Mouse (Mus musculus) lung, postnatal 0 days (tissue): ENCODE data around the gene Dnaaf3. TPM values are rescaled to one million over a fixed set of nuclear protein-coding genes. Genes with fewer than 3 reads are reported as not detected.

Source experiments
- ATAC-seq: fragments of 200-750 bp; cut with Nextera tagmentation; 2 replicates; pipeline ENCODE4 v1.8.0; 2017; ENCODE audit warnings: moderate library complexity
- DNase-seq: peaks from one replicate; pipeline ENCODE4 v3.0.0-alpha.2; 2016; ENCODE audit warnings: low spot score
- H3K27ac ChIP-seq: fragments of 300-500 bp; sonication (generic); 2 replicates; pipeline ENCODE4 v1.5.1; 2014; ENCODE audit warnings: antibody characterized with exemption, mild to moderate bottlenecking, low read length, mixed read lengths
- H3K27me3 ChIP-seq: fragments of 300-500 bp; sonication (generic); replicated peaks from 2 replicates; pipeline ENCODE4 v1.6.1; 2014; ENCODE audit warnings: low read length, mixed read lengths; ENCODE audit not compliant: insufficient read depth
- H3K36me3 ChIP-seq: fragments of 300-500 bp; sonication (generic); 2 replicates; pipeline ENCODE4 v1.6.1; 2014; ENCODE audit warnings: low read length, mixed read lengths; ENCODE audit not compliant: insufficient read depth
- H3K4me1 ChIP-seq: fragments of 300-500 bp; sonication (generic); 2 replicates; pipeline ENCODE4 v1.6.1; 2014; ENCODE audit warnings: antibody characterized with exemption, low read depth, low read length, mixed read lengths; ENCODE audit not compliant: insufficient read depth
- H3K4me2 ChIP-seq: fragments of 300-500 bp; sonication (generic); replicated peaks from 2 replicates; pipeline ENCODE4 v1.6.1; 2014; ENCODE audit warnings: low read depth, mild to moderate bottlenecking, low read length, moderate library complexity, mixed read lengths
- H3K4me3 ChIP-seq: fragments of 300-500 bp; sonication (generic); 2 replicates; pipeline ENCODE4 v1.5.1; 2014; ENCODE audit warnings: low read depth, low read length
- H3K9ac ChIP-seq: fragments of 300-500 bp; sonication (generic); replicated peaks from 2 replicates; pipeline ENCODE4 v1.6.1; 2014; ENCODE audit warnings: low read depth, mild to moderate bottlenecking
- H3K9me3 ChIP-seq: fragments of 300-500 bp; sonication (generic); 2 replicates; pipeline ENCODE4 v1.6.1; 2016; ENCODE audit warnings: low read length, mixed read lengths
- CTCF ChIP-seq: IDR thresholded peaks from 2 replicates; pipeline ENCODE4 v1.5.1; 2016; ENCODE audit warnings: antibody characterized with exemption, mild to moderate bottlenecking
- EP300 ChIP-seq: IDR thresholded peaks from 2 replicates; pipeline ENCODE4 v1.6.1; 2016; ENCODE audit warnings: antibody characterized with exemption, mild to moderate bottlenecking, control low read depth
- WGBS: fragments of 180-500 bp; shearing (Covaris S2); extraction: QIAGEN DNeasy Blood & Tissue Kit; methylation state at CpG from one replicate; pipeline ENCODE4 v1.1.7; 2014; 5-methylcytosine and 5-hydroxymethylcytosine counted together
- polyA plus RNA-seq: library from polyadenylated mRNA; unstranded; fragments of >200 nt; fragmentation: Nextera tagmentation; extraction: Ambion mirVana; gene quantifications from 2 replicates; pipeline ENCODE4 v1.2.1, GENCODE M21; 2015

The Dnaaf3 gene
- polyA plus RNA-seq, 1 experiment from 2014 or later, result 3.3 TPM

DNA sequence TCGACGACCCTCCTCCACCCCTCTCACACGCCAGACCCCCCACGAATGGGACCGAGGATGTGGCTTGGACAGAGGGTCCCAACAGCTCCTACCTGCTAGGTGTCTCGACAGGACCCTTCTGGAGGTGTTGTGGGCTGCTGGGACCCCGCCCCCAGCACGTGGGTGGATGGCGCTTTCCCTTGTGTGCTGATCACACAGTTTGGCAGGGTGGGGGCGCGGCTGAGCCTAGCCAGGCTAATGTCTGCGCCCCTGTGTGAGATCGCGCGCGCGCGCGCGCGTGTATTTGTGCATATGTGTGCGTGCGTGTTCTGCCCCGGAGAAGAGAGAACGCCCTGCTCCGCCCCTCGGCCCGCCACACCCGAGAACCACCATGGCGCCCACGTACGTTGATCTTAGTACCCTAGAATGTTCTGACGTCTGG, 15.0 kb upstream of the Dnaaf3 start, which contains the start of gene Syt5:
Syt5 (minus strand) TSS at position 321 of the 421 bp plus-strand sequence.
- DNase-seq, result no peak
- H3K9me3 ChIP-seq, result no peaks in the 10 kb centered on the region
- peak; percentile 38; the same call in 1 of the 2 replicates for ATAC-seq
- peak within 1 kb of the TSS; percentile 8; the same call in 1 of the 2 replicates for H3K4me3 ChIP-seq
- H3K4me1 ChIP-seq, result peaks cover 5% of the 10 kb centered on the region; the same call in 1 of the 2 replicates
- H3K27ac ChIP-seq, result no peak within 1 kb of the TSS
- H3K9ac ChIP-seq, result no peak within 1 kb of the TSS
- WGBS, result 5% methylated on average over 30 of the region's 33 CpGs
- no peaks in the 10 kb centered on the region for H3K36me3 ChIP-seq
- TF ChIP-seq EP300 (no peak), CTCF (no peak)
- no peaks in the 10 kb centered on the region for H3K27me3 ChIP-seq
- H3K4me2 ChIP-seq, result peak within 1 kb of the TSS; percentile 59

DNA sequence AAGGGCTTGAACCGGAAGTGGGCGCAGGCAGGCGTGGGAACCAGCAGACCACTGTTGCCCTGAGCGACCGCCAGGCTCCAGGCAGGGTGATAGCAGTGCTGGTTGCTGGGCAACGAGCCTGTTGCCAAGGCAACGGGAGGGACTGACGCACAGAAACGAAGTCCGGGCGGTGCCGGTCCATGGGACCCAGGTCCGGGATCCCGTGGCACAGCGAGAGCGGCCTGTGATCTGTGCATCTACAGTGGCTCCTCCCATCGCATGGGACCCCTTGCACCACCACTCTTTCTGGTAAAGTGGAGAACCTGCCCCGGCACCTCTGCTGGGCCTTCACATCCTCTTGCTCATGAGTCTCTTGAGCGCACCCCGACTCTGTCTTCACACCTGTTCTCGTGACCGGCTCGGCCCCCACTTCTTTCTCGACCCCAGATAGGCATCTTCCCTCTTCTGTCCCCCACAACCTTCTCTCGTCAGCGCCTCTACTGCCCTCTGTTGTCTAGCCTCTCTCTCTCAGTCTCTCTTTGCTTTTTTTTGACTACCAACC, 14.4 kb upstream of the Dnaaf3 start:
- no peaks in the 10 kb centered on the region for H3K27me3 ChIP-seq
- peak; percentile 65 for ATAC-seq
- H3K27ac ChIP-seq, result no peak overlapping the region
- H3K9ac ChIP-seq, result no peak overlapping the region
- no peaks in the 10 kb centered on the region for H3K36me3 ChIP-seq
- no peaks in the 10 kb centered on the region for H3K9me3 ChIP-seq
- peak overlapping the region; percentile 59 for H3K4me2 ChIP-seq
- peaks cover 5% of the 10 kb centered on the region; the same call in 1 of the 2 replicates for H3K4me1 ChIP-seq
- WGBS, result 2% methylated on average over 25 of the region's 26 CpGs
- no peak for DNase-seq
- H3K4me3 ChIP-seq, result peak overlapping the region; percentile 8; the same call in 1 of the 2 replicates
- TF ChIP-seq EP300 (no peak), CTCF (no peak)

DNA sequence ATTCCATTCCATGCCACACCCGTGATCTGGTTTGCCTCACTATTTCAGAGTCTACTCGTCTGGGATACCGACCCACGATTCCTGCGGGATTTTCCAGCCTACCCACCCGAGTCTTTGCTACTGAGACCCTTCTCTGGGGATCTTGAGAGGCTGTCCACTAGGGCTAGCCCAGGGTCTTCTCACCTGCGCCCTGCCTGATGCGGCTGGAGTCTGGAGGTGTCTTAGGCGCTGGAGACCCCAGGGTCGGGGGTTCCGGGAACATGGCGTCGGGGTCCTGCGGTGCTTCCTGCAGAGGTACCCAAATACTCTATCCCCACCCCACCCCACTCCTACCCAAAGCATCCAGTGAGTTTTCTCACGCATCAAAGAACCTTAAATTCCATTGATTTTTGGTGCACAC, 13.8 kb upstream of the Dnaaf3 start:
- Histone ChIP-seq H3K27me3 (no peaks in the 10 kb centered on the region), H3K9ac (no peak overlapping the region), H3K27ac (no peak overlapping the region), H3K4me1 (peaks cover 5% of the 10 kb centered on the region; the same call in 1 of the 2 replicates), H3K4me2 (no peak overlapping the region), H3K4me3 (no peak overlapping the region), H3K9me3 (no peaks in the 10 kb centered on the region), H3K36me3 (no peaks in the 10 kb centered on the region)
- 72% methylated on average over 15 of the region's 15 CpGs for WGBS
- TF ChIP-seq EP300, result no peak
- TF ChIP-seq CTCF, result no peak
- no peak for ATAC-seq
- DNase-seq, result no peak

DNA sequence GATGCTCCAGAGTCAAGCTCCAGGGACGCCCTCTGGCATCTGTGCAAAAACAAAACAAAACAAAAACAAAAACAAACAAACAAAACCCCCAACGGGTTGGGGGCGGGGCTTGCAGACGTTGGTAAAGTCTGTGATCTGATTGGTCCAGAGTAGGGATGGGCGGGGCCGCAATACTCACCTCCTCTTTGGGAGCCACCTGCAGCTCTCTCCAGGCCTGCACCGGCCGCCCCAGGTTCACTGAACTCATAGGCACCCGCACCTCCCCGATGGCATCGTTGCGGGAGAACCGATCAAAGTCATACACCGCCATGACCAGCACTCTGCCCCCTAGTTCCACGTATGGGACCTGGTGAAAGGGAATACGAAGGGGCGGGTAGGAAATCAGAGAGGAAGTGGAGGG, 9.8 kb upstream of the Dnaaf3 start:
- TF ChIP-seq CTCF (no peak), EP300 (no peak)
- DNase-seq, result no peak
- Histone ChIP-seq H3K27me3 (no peaks in the 10 kb centered on the region), H3K27ac (no peak overlapping the region), H3K4me3 (no peak overlapping the region), H3K36me3 (no peaks in the 10 kb centered on the region), H3K4me2 (no peak overlapping the region), H3K4me1 (peaks cover 5% of the 10 kb centered on the region; the same call in 1 of the 2 replicates), H3K9ac (no peak overlapping the region), H3K9me3 (no peaks in the 10 kb centered on the region)
- 41% methylated on average over 17 of the region's 17 CpGs for WGBS
- no peak for ATAC-seq

DNA sequence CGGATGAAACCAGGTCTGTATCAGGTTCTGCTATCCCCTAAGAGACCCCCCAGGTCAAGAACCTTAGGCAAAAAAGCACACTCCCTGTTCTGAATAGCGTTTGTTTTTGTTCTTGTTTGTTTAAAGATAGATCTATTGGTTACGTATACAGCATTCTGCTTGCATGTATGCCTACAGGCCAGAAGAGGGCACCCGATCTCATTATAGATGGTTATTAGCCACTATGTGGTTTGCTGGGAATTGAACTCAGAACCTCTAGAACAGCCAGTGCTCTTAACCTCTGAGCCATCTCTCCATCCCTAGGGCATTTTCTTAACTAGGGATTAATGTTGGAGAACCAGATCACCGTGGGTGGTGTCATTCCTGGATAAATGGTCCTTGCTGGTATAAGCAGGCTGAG, 9.1 kb upstream of the Dnaaf3 start:
- H3K4me3 ChIP-seq, result no peak overlapping the region
- ATAC-seq, result no peak

DNA sequence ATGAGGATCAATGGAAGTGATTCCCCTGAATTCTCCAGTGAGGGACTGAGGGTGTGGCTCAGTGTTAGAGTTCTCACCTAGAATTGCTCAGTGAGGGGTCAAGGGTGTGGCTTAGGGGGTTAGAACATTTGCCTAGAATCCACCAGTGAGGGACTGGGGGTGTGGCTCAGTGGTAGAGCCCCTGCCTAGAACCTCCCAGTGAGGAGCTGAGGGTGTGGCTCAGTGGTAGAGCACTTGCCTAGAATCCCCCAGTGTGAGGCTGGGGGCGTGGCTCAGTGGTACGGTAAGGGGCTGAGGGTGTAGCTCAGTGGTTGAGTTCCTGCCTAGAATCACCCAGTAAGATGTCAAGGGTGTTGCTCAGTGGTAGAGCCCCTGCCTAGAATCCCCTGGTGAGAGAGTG, 6.8 kb upstream of the Dnaaf3 start:
- H3K36me3 ChIP-seq, result no peaks in the 10 kb centered on the region
- H3K4me1 ChIP-seq, result no peaks in the 10 kb centered on the region
- no peak overlapping the region for H3K4me3 ChIP-seq
- TF ChIP-seq EP300 (no peak), CTCF (no peak)
- DNase-seq (no peak), ATAC-seq (no peak)
- H3K9me3 ChIP-seq, result no peaks in the 10 kb centered on the region
- WGBS, result 62% methylated on average over 2 of the region's 2 CpGs
- no peak overlapping the region for H3K9ac ChIP-seq
- no peaks in the 10 kb centered on the region for H3K27me3 ChIP-seq
- no peak overlapping the region for H3K4me2 ChIP-seq
- no peak overlapping the region for H3K27ac ChIP-seq

More for the DNA sequence above, 9.1 kb upstream of the Dnaaf3 start:
- no peaks in the 10 kb centered on the region for H3K36me3 ChIP-seq
- no peaks in the 10 kb centered on the region for H3K9me3 ChIP-seq
- DNase-seq, result no peak
- TF ChIP-seq CTCF (no peak), EP300 (no peak)
- no peak overlapping the region for H3K9ac ChIP-seq
- no peaks in the 10 kb centered on the region for H3K27me3 ChIP-seq
- no peaks in the 10 kb centered on the region for H3K4me1 ChIP-seq
- H3K4me2 ChIP-seq, result no peak overlapping the region
- WGBS, result 59% methylated on average over 5 of the region's 5 CpGs
- H3K27ac ChIP-seq, result no peak overlapping the region
